Mouse (Mus musculus) cerebellum, adult 2 months (tissue): Measurements from ENCODE around the gene Csf1. TPM values are rescaled to one million over a fixed set of nuclear protein-coding genes. Genes with fewer than 3 reads are reported as not detected.

Experiments used
- DNase-seq, 2 experiments: peaks; one replicate each; pipeline ENCODE4 v3.0.0; 2021
- H3K27ac ChIP-seq: fragments of 200-500 bp; 2 replicates; pipeline ENCODE4 v1.5.1; 2012; ENCODE audit warnings: low read length, control low read depth, inconsistent platforms; ENCODE audit not compliant: insufficient read depth
- H3K27me3 ChIP-seq: fragments of 200-500 bp; 2 replicates; pipeline ENCODE4 v1.6.1; 2012; ENCODE audit warnings: inconsistent platforms, mild to moderate bottlenecking, low read length, moderate library complexity; ENCODE audit not compliant: control insufficient read depth, insufficient read depth
- H3K4me1 ChIP-seq: fragments of 200-500 bp; 2 replicates; pipeline ENCODE4 v1.6.1; 2011; ENCODE audit warnings: low read length; ENCODE audit not compliant: control insufficient read depth, insufficient read depth
- H3K4me3 ChIP-seq: fragments of 200-500 bp; replicated peaks from 2 replicates; pipeline ENCODE3; 2011; ENCODE audit warnings: mild to moderate bottlenecking, low read depth, low read length, control low read depth; ENCODE audit not compliant: insufficient read depth
- CTCF ChIP-seq: fragments of 200-500 bp; IDR thresholded peaks from 2 replicates; pipeline ENCODE4 v1.5.1; 2011; ENCODE audit warnings: low read depth, mild to moderate bottlenecking, control low read depth, low read length, moderate library complexity, borderline replicate concordance; ENCODE audit not compliant: insufficient read depth
- POLR2A ChIP-seq: fragments of 200-500 bp; IDR thresholded peaks from 2 replicates; pipeline ENCODE4 v1.6.1; 2011; ENCODE audit warnings: low read length, control low read depth, borderline replicate concordance; ENCODE audit not compliant: insufficient read depth
- WGBS: fragments of 180-500 bp; shearing (Covaris S2); methylation state at CpG from one replicate; pipeline ENCODE4 v1.1.7; 2018; 5-methylcytosine and 5-hydroxymethylcytosine counted together
- polyA plus RNA-seq: library from polyadenylated mRNA; depleted of rRNA; stranded (reverse); fragments of >200 nt; gene quantifications from 2 replicates; pipeline ENCODE4 v1.2.3, GENCODE M21; 2012

Csf1 gene
- polyA plus RNA-seq, 1 experiment, result 20.9 TPM

- Histone ChIP-seq H3K27ac (no peak overlapping the region), H3K4me3 (no peak overlapping the region), H3K27me3 (no peaks in the 10 kb centered on the region), H3K4me1 (peaks cover 19% of the 10 kb centered on the region)
- DNase-seq, result no peak
- TF ChIP-seq CTCF (no peak), POLR2A (no peak)
- 98% methylated on average over 5 of the region's 5 CpGs for WGBS
Observed at GRCm38 (mm10) chr3:107761446-107761845, 1.2 kb upstream of the Csf1 start.

GRCm38 (mm10) chr3:107760771-107761170, 502 bp upstream of the Csf1 start:
- no peak for DNase-seq
- 86% methylated on average over 1 of the region's 1 CpGs for WGBS
- TF ChIP-seq POLR2A (no peak), CTCF (no peak)
- Histone ChIP-seq H3K27ac (peak overlapping the region; percentile 82; the same call in 1 of the 2 replicates), H3K4me1 (peaks cover 26% of the 10 kb centered on the region), H3K4me3 (peak overlapping the region; percentile 68), H3K27me3 (no peaks in the 10 kb centered on the region)

- DNase-seq, result peak in 1 of 2 experiments; percentile 13
- H3K27me3 ChIP-seq, result no peaks in the 10 kb centered on the region
- H3K4me3 ChIP-seq, result peak overlapping the region; percentile 48
- H3K27ac ChIP-seq, result peak overlapping the region; percentile 1; the same call in 1 of the 2 replicates
- TF ChIP-seq CTCF (no peak), POLR2A (0 out of 2 replicates have a peak, but pooled peaks have one; percentile 9)
- H3K4me1 ChIP-seq, result peaks cover 28% of the 10 kb centered on the region
- WGBS, result 43% methylated on average over 3 of the region's 3 CpGs
Observed at GRCm38 (mm10) chr3:107758638-107759037, 1.6 kb downstream of the Csf1 start.

GRCm38 (mm10) chr3:107758176-107758575, 2.1 kb downstream of the Csf1 start:
- no peak for TF ChIP-seq CTCF
- TF ChIP-seq POLR2A, result no peak
- no peak for DNase-seq
- Histone ChIP-seq H3K4me3 (peak overlapping the region; percentile 1), H3K4me1 (peaks cover 28% of the 10 kb centered on the region), H3K27me3 (no peaks in the 10 kb centered on the region), H3K27ac (peak overlapping the region; percentile 1; the same call in 1 of the 2 replicates)
- WGBS, result 58% methylated on average over 2 of the region's 2 CpGs

GRCm38 (mm10) chr3:107757365-107758129, 2.7 kb downstream of the Csf1 start:
- TF ChIP-seq POLR2A (no peak), CTCF (no peak)
- H3K4me1 ChIP-seq, result peaks cover 33% of the 10 kb centered on the region
- peak; percentile 66 to 77 for DNase-seq
- peak overlapping the region; percentile 1; the same call in 1 of the 2 replicates for H3K27ac ChIP-seq
- H3K27me3 ChIP-seq, result no peaks in the 10 kb centered on the region
- WGBS, result 32% methylated on average over 5 of the region's 5 CpGs
- H3K4me3 ChIP-seq, result peak overlapping the region; percentile 1

GRCm38 (mm10) chr3:107756481-107756866, 3.8 kb downstream of the Csf1 start:
- no peak overlapping the region for H3K4me3 ChIP-seq
- H3K27me3 ChIP-seq, result no peaks in the 10 kb centered on the region
- no peak overlapping the region for H3K27ac ChIP-seq
- WGBS, result 39% methylated on average over 2 of the region's 2 CpGs
- peak in 1 of 2 experiments; percentile 37 for DNase-seq
- no peak for TF ChIP-seq CTCF
- TF ChIP-seq POLR2A, result no peak
- H3K4me1 ChIP-seq, result peaks cover 42% of the 10 kb centered on the region

- 35% methylated on average over 5 of the region's 5 CpGs for WGBS
- TF ChIP-seq POLR2A (no peak), CTCF (no peak)
- Histone ChIP-seq H3K27ac (no peak overlapping the region), H3K4me1 (peaks cover 47% of the 10 kb centered on the region), H3K4me3 (no peak overlapping the region), H3K27me3 (no peaks in the 10 kb centered on the region)
- DNase-seq, result peak; percentile 82 to 89
Observed at GRCm38 (mm10) chr3:107755702-107756480, 4.4 kb downstream of the Csf1 start.

- Histone ChIP-seq H3K27me3 (no peaks in the 10 kb centered on the region), H3K27ac (no peak overlapping the region), H3K4me1 (peaks cover 57% of the 10 kb centered on the region), H3K4me3 (no peak overlapping the region)
- DNase-seq, result peak in 1 of 2 experiments; percentile 36
- TF ChIP-seq CTCF, result peak; percentile 44
- TF ChIP-seq POLR2A, result no peak
- WGBS, result 78% methylated on average over 3 of the region's 3 CpGs
Observed at GRCm38 (mm10) chr3:107754632-107755031, 5.6 kb downstream of the Csf1 start.
